Mouse (Mus musculus) adrenal gland, postnatal 10 days (tissue): ENCODE results near the gene Cops7a. TPM values are rescaled to one million over a fixed set of nuclear protein-coding genes. Genes with fewer than 3 reads are reported as not detected.

Experiments
- DNase-seq: peaks from one replicate; pipeline ENCODE4 v3.0.0; 2021; ENCODE audit warnings: mixed read lengths
- long read RNA-seq, 2 experiments: library from polyadenylated mRNA; stranded (forward); transcript quantifications; one replicate each; pipeline ENCODE4 v2.0.0; 2021
- total RNA-seq, 2 experiments: library from RNA; stranded (reverse); gene quantifications; 2 replicates each; pipeline ENCODE4 v1.2.3; 2021

Gene Cops7a
- 100 to 1,000 TPM; 122 to 129 TPM for total RNA-seq
- long read RNA-seq, experiment 1, transcript Cops7a-201 (8 exons, 1,817 nt): minor isoform, 6 of 221 reads
- long read RNA-seq, experiment 1, transcript Cops7a-202 (8 exons, 1,328 nt): major isoform, 16 of 221 reads
- long read RNA-seq, experiment 1, partial matches to known transcripts: 36 of 221 reads
- long read RNA-seq, experiment 1, other reads (novel, unspliced or antisense): 161 of 221 reads
- long read RNA-seq, experiment 2, transcript Cops7a-202 (8 exons, 1,328 nt): major isoform, 14 of 165 reads
- long read RNA-seq, experiment 2, transcript Cops7a-201 (8 exons, 1,817 nt): minor isoform, 5 of 165 reads
- long read RNA-seq, experiment 2, partial matches to known transcripts: 28 of 165 reads
- long read RNA-seq, experiment 2, other reads (novel, unspliced or antisense): 114 of 165 reads

GRCm38 (mm10) chr6:124965088-124965719 is at the start of gene Cops7a:
TSS of gene Cops7a (minus strand) at chr6:124965538.
- peak; percentile 99 for DNase-seq

DNA sequence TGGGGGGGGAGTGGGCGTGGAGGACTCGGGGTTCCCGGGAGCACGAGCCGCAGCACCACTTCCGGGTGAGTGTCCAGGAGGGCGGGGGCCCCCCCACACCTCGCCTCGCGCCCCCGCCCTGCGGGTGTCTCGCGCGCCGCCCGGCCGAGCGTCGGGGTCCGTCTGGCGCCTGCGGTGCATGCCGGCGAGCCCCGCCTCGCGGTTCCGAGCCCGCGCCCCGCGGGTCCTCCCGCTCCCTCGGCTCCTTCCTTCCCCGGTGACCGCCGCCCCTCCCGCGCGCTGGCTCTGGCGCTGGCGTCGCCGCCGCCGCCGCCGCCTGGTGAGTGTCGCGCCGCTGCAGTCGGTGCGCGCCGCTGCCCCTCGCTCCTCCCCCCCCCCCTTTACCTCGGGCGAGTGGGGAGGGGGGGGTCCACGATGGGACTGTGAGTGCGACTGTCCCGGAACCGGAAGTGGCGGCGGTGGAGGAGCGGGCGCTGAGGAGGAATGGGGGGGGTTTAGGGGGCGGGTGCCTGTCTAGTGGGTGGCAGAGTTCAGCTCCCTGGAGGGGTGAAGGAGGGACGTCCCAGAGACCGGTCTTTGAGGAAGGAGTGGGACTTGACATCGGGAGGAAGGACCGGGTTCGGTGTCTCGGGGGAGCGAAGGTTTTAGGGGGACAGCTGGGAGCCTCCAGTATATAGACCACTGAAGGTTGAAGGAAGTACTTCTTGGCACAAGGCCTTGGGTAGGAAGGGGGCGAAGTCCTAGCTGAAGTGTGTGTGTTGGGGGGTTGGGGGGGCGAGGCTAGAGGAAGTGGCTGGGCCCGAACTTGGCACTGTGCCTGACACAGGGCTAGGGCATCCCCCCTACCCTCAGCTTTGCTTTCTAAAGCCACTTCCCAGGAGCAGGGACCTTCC is 44.1 kb upstream of the Cops7a start:
- peak; percentile 90 for DNase-seq

GRCm38 (mm10) chr6:125009129-125009180 is 43.6 kb upstream of the Cops7a start, which contains the start of gene Zfp384:
TSS of gene Zfp384 (plus strand) at chr6:125009145.
- DNase-seq: no peak

- DNase-seq: peak; percentile 98
These were observed 43.3 kb upstream of the Cops7a start for GRCm38 (mm10) chr6:125008586-125009128.

- no peak for DNase-seq
These were observed 42.7 kb upstream of the Cops7a start for GRCm38 (mm10) chr6:125008060-125008459.

GRCm38 (mm10) chr6:125005086-125005485 is 39.7 kb upstream of the Cops7a start:
- no peak for DNase-seq

DNA sequence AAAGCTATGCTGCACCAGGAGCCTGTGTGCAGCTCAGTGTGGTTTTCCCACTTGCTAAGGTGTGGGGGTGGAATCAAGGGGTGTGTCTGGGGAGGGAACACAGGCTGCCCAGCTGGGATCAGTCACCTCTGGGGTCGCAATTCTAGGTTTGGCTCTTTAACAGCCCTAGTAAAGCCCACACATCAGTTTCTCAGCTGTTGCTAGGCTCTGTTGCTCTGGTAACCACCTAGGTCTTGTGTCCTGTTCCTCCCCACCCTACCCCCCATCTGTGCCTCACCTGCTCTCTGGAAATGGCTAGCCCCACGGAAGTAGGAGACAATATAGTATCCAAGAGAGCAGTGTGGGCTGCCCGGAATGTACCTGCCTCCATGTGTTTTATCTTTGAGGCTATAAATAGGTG is 38.4 kb upstream of the Cops7a start:
- DNase-seq: no peak

DNA sequence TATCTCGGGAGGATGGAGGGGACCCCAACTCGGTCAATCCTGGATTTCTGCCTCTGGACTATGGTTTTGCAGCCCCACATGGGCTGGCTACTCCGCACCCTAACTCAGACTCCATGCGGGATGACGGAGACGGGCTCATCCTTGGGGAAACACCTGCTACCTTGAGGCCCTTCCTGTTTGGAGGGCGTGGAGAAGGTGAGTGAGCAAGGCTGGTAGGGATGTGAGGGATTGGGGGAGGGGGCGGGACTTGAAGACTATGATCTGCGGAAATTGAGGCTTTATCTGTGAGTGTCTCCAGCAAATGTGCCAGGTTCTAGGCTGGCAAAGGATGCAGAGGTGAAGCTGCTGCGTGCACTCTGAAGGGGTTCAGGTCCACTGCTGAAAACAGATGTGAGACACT is 34.2 kb upstream of the Cops7a start:
- DNase-seq: no peak

- DNase-seq: no peak
These were observed 33.8 kb upstream of the Cops7a start for GRCm38 (mm10) chr6:124999091-124999490.

DNA sequence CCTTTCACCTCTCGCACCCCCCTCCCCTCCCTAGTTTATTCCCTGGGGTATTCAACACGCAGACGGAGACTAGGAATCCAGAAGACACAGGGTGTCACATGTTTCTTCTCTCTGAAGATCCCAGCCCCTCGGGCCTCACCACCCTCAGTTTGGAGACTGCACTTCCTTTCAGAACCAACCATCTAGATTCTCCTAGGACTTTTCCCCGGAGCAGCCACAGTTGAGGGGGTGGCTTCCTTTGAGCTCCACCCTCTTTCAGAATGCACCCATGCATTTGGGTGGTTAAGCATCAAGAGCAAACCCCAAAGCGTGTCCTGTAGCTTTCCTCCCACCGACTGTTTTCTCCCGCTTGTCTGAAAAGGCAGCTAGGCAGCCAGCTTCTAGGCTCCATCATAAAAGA is 32.7 kb upstream of the Cops7a start:
- DNase-seq: no peak

DNA sequence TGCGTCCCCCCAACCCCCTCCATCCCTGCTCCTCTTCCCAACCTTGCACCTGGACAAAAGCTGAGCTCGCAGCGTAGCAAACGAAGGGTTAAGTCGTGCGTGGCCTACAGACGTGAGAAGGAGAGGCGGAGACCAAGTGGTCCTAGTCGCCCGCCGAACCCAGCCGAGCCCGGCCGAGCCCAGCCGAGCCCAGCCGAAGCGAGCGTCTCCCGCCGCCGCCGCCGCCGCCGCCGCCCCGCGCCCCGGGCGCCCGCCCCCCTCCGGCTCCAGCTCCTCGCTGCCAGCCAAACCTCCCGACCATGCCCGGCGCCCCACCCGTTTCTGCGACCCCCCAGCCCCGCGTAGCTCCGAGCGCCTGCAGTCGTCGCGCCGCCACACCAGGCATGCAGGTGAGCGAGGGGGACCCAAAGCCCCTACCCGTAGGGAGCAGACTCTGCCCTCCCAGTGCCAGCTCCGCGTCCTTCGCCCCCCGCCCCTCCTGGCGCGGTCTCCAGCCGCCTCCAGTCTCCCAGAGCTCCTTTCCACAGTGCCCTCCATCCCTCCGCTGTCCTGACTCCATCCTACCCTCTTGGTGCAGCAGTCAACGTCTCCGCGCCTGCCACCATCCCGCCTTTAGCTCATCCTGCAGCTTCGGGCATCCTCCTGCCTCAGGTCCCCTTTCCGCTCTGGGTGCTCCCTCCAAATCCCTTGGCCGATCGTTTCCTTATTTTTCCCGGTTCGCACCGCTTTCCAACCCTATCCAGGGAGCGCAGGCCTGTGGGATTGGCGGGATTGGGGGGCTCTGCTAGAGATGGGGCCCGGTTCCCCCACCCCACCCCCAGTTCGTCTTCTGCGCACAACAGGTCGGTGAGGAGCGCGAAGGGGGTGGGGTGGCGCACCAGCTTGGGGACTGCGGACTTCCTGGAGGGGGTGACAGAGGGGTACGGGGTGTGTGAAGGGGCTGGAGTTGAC is 31.5 kb upstream of the Cops7a start, which contains the start of gene Pianp:
Gene Pianp (plus strand): TSS at position 144 of the 951 bp plus-strand sequence.
- DNase-seq: peak; percentile 92

- no peak for DNase-seq
These were observed 30.6 kb upstream of the Cops7a start for GRCm38 (mm10) chr6:124995831-124996403.

GRCm38 (mm10) chr6:124995246-124995645 is 29.9 kb upstream of the Cops7a start:
- peak; percentile 72 for DNase-seq

GRCm38 (mm10) chr6:124993876-124994275 is 28.5 kb upstream of the Cops7a start:
- DNase-seq: peak; percentile 47

- peak; percentile 49 for DNase-seq
These were observed 28.0 kb upstream of the Cops7a start for GRCm38 (mm10) chr6:124993365-124993764.

DNA sequence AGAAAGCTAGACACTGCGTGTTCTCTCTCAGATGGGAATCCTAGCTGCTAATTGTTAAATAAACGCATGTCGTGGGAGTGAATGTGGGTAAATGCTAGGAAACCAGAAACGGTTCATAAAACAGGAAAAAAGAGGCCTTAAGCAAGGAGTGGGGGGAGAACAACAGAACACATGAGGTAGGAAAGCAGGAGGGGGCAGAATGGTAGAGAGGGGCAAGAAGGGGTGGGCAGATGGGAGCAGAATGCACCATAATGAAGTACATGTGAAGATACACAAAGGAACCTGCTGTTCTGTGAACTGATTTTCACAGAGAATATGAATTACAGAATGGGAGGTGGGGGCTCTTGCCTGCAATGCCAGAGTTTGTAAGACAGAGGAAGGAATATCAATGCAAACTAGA is 26.9 kb upstream of the Cops7a start:
- no peak for DNase-seq

DNA sequence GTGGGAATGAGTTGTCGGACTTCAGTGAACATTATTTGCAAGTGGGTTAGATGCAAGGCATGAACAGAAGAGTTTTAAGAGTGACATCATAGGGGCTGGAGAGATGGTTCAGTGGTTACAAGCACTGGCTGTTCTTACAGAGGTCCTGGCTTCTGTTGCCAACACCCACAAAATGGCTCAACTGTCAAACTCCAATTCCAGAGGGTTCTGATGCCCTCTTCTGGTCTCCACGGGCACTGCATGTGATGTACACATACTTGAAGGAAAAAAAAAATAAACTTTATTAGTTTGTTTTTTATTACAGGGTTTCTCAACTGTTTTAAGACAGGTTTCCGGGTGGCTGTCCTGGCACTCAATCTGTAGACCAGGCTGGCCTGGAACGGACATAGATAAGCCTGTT is 2.4 kb upstream of the Cops7a start:
- DNase-seq: peak; percentile 58

DNA sequence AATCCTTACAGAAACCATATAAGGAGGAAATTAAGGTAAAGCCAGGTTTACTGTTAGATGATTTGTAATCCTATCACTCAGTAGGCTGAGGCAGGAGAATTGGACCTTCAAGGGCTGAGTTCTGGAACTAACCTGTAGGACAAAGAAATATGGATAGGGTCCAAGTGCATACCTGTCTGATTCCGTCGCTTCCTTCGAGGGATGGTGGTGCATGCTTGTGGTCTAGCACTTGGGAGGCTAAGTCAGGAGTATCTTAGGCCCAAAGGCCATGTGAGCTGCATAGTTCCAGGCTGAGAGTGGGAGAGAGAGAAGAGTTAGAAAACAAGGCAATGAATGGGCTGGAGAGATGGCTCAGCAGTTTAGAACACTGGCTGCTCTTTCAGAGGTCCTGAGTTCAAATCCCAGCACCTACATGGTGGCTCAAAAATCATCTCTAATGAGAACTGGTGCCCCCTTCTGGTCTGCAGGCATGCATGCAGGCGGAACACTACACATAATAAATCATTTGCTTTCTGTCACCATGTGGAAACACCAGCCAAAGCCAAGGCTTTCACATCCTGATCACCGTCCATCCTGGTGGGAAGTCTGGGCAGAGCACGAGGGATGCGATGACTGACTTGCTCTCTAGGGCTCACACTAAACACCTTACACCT is 1.3 kb upstream of the Cops7a start:
- DNase-seq: peak; percentile 20

- peak; percentile 13 for DNase-seq
These were observed 409 bp upstream of the Cops7a start for GRCm38 (mm10) chr6:124965747-124966146.

- no peak for DNase-seq
These were observed 700 bp downstream of the Cops7a start for GRCm38 (mm10) chr6:124964638-124965037.

DNA sequence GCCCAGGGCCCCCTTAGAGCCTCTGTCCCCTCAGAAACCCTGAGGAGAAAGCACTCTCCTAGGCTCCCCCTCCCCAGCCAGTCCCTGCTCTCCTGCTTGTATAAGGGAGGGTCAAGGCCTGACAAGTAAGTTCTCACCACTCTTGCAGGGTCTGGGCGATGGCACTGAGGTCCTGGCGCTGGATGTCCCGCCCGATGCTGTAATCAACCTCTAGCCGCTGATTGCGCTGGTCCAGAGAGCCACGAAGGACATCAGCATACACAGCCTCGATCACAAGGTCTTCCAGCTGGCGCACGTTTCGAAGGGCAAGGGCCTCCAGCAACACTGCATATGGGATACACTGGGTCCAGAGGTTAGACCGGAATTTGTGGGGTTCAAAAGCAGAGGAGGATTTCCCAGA is 4.3 kb downstream of the Cops7a start:
- DNase-seq: peak; percentile 60
